Mouse (Mus musculus) intestine, embryonic 16.5 days (tissue): Measurements from ENCODE around the gene Magi1. TPM values are rescaled to one million over a fixed set of nuclear protein-coding genes. Genes with fewer than 3 reads are reported as not detected.

ENCODE experiments used
- ATAC-seq: fragments of 200-750 bp; cut with Nextera tagmentation; 2 replicates; pipeline ENCODE4 v1.8.0; 2017; ENCODE audit warnings: moderate TSS enrichment, moderate library complexity
- H3K27ac ChIP-seq: fragments of 300-500 bp; sonication (generic); 2 replicates; pipeline ENCODE4 v1.5.1; 2014; ENCODE audit warnings: mild to moderate bottlenecking, low read length
- H3K27me3 ChIP-seq: fragments of 300-500 bp; sonication (generic); replicated peaks from 2 replicates; pipeline ENCODE4 v1.6.1; 2014; ENCODE audit warnings: low read length, control low read depth, mixed read lengths; ENCODE audit not compliant: control insufficient read depth, insufficient read depth
- H3K36me3 ChIP-seq: fragments of 300-500 bp; sonication (generic); 2 replicates; pipeline ENCODE4 v1.6.1; 2014; ENCODE audit warnings: low read length, control low read depth; ENCODE audit not compliant: control insufficient read depth, insufficient read depth
- H3K4me1 ChIP-seq: fragments of 300-500 bp; sonication (generic); 2 replicates; pipeline ENCODE4 v1.6.1; 2014; ENCODE audit warnings: low read length, control low read depth, mixed read lengths; ENCODE audit not compliant: control insufficient read depth, insufficient read depth
- H3K4me2 ChIP-seq: fragments of 300-500 bp; sonication (generic); 2 replicates; pipeline ENCODE4 v1.6.1; 2014; ENCODE audit warnings: low read depth, low read length, control low read depth
- H3K4me3 ChIP-seq: fragments of 300-500 bp; sonication (generic); 2 replicates; pipeline ENCODE4 v1.5.1; 2014; ENCODE audit warnings: mild to moderate bottlenecking, low read length
- H3K9ac ChIP-seq: fragments of 300-500 bp; sonication (generic); 2 replicates; pipeline ENCODE4 v1.6.1; 2014; ENCODE audit warnings: low read depth, low read length
- H3K9me3 ChIP-seq: fragments of 300-500 bp; sonication (generic); 2 replicates; pipeline ENCODE4 v1.6.1; 2016; ENCODE audit warnings: low read length, control low read depth; ENCODE audit not compliant: control insufficient read depth
- WGBS: fragments of 180-500 bp; shearing (Covaris S2); extraction: QIAGEN DNeasy Blood & Tissue Kit; methylation state at CpG from one replicate; pipeline ENCODE4 v1.1.7; 2014; 5-methylcytosine and 5-hydroxymethylcytosine counted together
- polyA plus RNA-seq: library from polyadenylated mRNA; unstranded; fragments of >200 nt; fragmentation: Nextera tagmentation; extraction: Ambion mirVana; gene quantifications from 2 replicates; pipeline ENCODE4 v1.2.1, GENCODE M21; 2015

The Magi1 gene
- polyA plus RNA-seq, 1 experiment from 2014 or later = 6.7 TPM

DNA sequence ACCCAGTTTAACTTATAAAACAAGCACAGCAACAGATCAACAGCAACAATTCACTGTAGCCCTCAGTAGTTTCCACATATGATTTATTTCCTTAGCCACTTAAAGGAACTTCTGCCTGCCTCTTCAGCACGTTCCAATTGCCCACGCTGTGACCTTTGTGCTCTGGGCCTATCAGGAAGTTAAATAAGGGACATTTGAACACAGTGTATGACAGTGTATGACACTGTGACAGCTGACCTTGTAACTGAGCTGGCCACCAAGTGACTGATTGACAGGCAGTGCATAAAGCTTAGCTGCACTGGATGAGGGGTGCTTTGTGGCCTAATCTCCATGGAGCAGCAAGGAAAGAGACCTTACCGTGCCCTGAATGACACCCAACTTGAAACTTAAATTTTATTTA lies 525.6 kb downstream of the Magi1 start:
- Histone ChIP-seq H3K9ac (no peak overlapping the region), H3K9me3 (no peaks in the 10 kb centered on the region), H3K4me3 (no peak overlapping the region), H3K27ac (peak overlapping the region; percentile 64), H3K36me3 (no peaks in the 10 kb centered on the region; the same call in 1 of the 2 replicates), H3K27me3 (no peaks in the 10 kb centered on the region), H3K4me2 (no peak overlapping the region), H3K4me1 (peaks cover 4% of the 10 kb centered on the region; the same call in 1 of the 2 replicates)
- WGBS = 51% methylated on average over 3 of the region's 3 CpGs
- ATAC-seq = peak; percentile 95

GRCm38 (mm10) chr6:93757353-93758087 lies 526.2 kb downstream of the Magi1 start:
- no peak overlapping the region for H3K4me2 ChIP-seq

DNA sequence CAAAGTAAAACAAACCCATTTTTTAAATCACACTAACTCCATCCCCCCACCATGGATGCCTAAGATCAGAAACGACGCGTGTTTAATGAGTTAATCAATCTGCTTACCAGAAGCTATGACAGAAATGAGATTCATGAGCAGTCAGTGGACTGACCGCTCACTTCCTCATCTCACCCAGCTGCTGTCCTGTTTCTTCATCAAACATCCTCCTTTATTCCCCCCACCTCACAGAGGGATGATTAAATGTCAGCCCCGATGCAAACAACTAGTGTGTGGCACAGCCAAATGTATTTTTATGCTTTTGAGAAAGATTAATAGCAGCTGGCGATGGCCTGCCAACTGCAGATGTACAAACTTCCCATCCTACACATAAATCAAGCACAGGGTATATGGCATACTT lies 540.6 kb downstream of the Magi1 start:
- WGBS = 67% methylated on average over 6 of the region's 6 CpGs
- no peaks in the 10 kb centered on the region for H3K27me3 ChIP-seq
- H3K36me3 ChIP-seq = 0 out of 2 replicates have a peak, but pooled peaks cover 3% of the 10 kb centered on the region
- H3K4me2 ChIP-seq = no peak overlapping the region
- H3K9me3 ChIP-seq = no peaks in the 10 kb centered on the region
- H3K27ac ChIP-seq = no peak overlapping the region
- no peak overlapping the region for H3K4me3 ChIP-seq
- H3K4me1 ChIP-seq = no peaks in the 10 kb centered on the region
- ATAC-seq = no peak
- no peak overlapping the region for H3K9ac ChIP-seq

More at GRCm38 (mm10) chr6:93757353-93758087, 526.2 kb downstream of the Magi1 start:
- WGBS = 30% methylated on average over 11 of the region's 11 CpGs
- H3K36me3 ChIP-seq = no peaks in the 10 kb centered on the region; the same call in 1 of the 2 replicates
- ATAC-seq = peak; percentile 86
- no peak overlapping the region for H3K9ac ChIP-seq
- H3K4me3 ChIP-seq = no peak overlapping the region
- H3K4me1 ChIP-seq = peaks cover 4% of the 10 kb centered on the region; the same call in 1 of the 2 replicates
- no peaks in the 10 kb centered on the region for H3K27me3 ChIP-seq
- H3K9me3 ChIP-seq = no peaks in the 10 kb centered on the region
- H3K27ac ChIP-seq = peak overlapping the region; percentile 64

GRCm38 (mm10) chr6:93739786-93740185 lies 543.9 kb downstream of the Magi1 start:
- ATAC-seq = no peak
- 91% methylated on average over 3 of the region's 3 CpGs for WGBS
- Histone ChIP-seq H3K9ac (no peak overlapping the region), H3K27ac (no peak overlapping the region), H3K4me2 (no peak overlapping the region), H3K9me3 (no peaks in the 10 kb centered on the region), H3K4me1 (no peaks in the 10 kb centered on the region), H3K27me3 (no peaks in the 10 kb centered on the region), H3K4me3 (no peak overlapping the region), H3K36me3 (no peaks in the 10 kb centered on the region)

DNA sequence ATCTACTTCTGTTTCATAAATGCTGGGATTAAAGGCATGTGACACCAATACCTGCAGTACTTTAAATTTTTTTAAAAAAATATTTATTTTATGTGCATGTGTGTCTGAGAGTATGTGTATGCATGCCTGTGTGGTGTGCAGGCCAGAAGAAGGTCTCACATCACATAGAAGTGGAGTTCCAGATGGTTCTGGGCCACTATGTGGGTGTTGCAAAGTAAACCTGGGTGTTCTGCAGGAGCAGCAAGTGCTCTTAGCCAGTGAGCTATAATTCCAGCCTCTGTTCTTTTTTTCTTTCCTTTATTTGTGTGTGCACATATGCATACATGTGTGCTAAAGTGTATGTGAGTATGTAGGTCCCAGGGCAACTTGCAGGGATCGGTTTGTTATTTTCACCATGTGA lies 546.6 kb downstream of the Magi1 start:
- Histone ChIP-seq H3K4me2 (no peak overlapping the region), H3K36me3 (no peaks in the 10 kb centered on the region), H3K9ac (no peak overlapping the region), H3K4me3 (no peak overlapping the region), H3K9me3 (no peaks in the 10 kb centered on the region), H3K27ac (no peak overlapping the region), H3K27me3 (no peaks in the 10 kb centered on the region), H3K4me1 (no peaks in the 10 kb centered on the region)
- 94% methylated on average over 1 of the region's 1 CpGs for WGBS
- ATAC-seq = no peak

DNA sequence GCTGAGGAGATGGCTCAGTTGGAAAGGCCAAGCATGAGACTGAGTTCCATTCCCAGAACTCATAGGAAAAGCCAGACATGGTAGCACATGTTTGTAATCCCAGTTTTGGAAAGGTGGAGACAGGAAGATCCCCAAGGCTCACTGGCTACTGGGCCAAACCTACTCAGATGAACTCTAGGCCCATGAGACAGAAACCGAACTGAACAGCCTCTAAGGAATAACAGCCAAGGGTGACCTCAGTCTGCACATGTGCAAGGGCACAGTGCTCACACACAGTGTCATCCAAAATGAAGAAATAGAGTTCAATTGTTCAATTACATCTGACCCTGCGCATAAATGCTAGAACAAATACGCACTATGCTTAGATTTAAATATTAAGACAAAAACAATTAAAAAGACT lies 547.6 kb downstream of the Magi1 start:
- H3K4me1 ChIP-seq = no peaks in the 10 kb centered on the region
- no peaks in the 10 kb centered on the region for H3K27me3 ChIP-seq
- H3K4me3 ChIP-seq = no peak overlapping the region
- WGBS = 91% methylated on average over 3 of the region's 3 CpGs
- no peaks in the 10 kb centered on the region for H3K36me3 ChIP-seq
- no peak overlapping the region for H3K4me2 ChIP-seq
- no peak overlapping the region for H3K27ac ChIP-seq
- no peak overlapping the region for H3K9ac ChIP-seq
- no peak for ATAC-seq
- H3K9me3 ChIP-seq = no peaks in the 10 kb centered on the region

DNA sequence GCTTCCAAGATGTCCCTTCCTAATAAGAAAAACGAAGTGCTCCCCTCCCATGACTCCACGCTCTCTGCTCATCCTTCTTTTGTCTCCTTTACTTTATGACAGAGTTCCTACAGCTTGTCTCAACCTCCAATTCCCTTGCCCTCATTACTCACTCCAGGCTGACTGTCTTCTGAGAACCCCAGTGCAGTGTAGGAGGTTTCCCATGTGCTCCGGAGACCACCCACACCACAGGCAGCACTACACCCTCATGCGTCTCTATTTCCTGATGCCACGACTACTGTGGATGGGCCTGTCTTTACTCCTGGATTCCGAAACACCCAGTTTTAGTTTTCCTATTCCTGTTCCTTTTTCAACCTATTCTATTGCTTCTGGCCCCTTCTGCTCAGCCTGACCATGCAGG lies 549.9 kb downstream of the Magi1 start:
- H3K4me3 ChIP-seq = no peak overlapping the region
- ATAC-seq = no peak
- no peaks in the 10 kb centered on the region for H3K4me1 ChIP-seq
- H3K27ac ChIP-seq = no peak overlapping the region
- H3K9ac ChIP-seq = no peak overlapping the region
- H3K36me3 ChIP-seq = no peaks in the 10 kb centered on the region
- no peaks in the 10 kb centered on the region for H3K27me3 ChIP-seq
- WGBS = 80% methylated on average over 6 of the region's 6 CpGs
- H3K9me3 ChIP-seq = no peaks in the 10 kb centered on the region
- H3K4me2 ChIP-seq = no peak overlapping the region

DNA sequence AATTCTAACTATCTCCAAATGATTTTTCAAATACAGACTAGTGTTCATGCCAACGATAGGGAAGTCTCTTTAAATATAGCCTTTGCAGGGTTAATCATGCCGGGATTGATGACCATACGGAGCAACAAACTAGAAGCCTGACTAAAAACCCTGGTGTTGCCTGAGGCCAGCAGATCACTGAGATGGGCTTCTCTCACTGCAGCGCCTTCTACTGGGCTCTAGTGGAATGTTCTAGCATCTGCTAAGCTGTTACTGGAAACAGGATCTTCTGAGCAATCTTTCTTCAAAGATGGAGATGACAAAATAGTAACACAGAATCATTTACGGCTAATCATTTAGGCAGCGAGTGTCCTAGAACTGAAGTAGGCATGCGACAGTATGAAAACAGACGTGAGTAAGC lies 554.0 kb downstream of the Magi1 start:
- Histone ChIP-seq H3K27me3 (no peaks in the 10 kb centered on the region), H3K4me2 (no peak overlapping the region), H3K4me3 (no peak overlapping the region), H3K4me1 (no peaks in the 10 kb centered on the region), H3K27ac (no peak overlapping the region), H3K36me3 (no peaks in the 10 kb centered on the region), H3K9ac (no peak overlapping the region), H3K9me3 (no peaks in the 10 kb centered on the region)
- 74% methylated on average over 8 of the region's 8 CpGs for WGBS
- ATAC-seq = no peak

GRCm38 (mm10) chr6:93728791-93729190 lies 554.9 kb downstream of the Magi1 start:
- Histone ChIP-seq H3K27ac (no peak overlapping the region), H3K4me2 (no peak overlapping the region), H3K9ac (no peak overlapping the region), H3K27me3 (no peaks in the 10 kb centered on the region), H3K4me1 (no peaks in the 10 kb centered on the region), H3K4me3 (no peak overlapping the region), H3K9me3 (no peaks in the 10 kb centered on the region), H3K36me3 (no peaks in the 10 kb centered on the region)
- ATAC-seq = no peak
- 89% methylated on average over 4 of the region's 4 CpGs for WGBS
